Mouse (Mus musculus) natural killer cell, adult 2 months (primary cell): ENCODE data around the gene Chsy1.

ENCODE experiments used
- DNase-seq, 2 experiments: peaks; one replicate each; pipeline ENCODE4 v3.0.0; 2022; ENCODE audit warnings: low spot score in 2 of 2

The Chsy1 gene

GRCm38 (mm10) chr7:66108961-66109854 is at the start of gene Chsy1:
Gene Chsy1, plus strand, starts transcription at chr7:66109515.
- peak; percentile 91 to 92 for DNase-seq

- peak; percentile 69 to 76 for DNase-seq
Measured at GRCm38 (mm10) chr7:66060066-66060956, 49.0 kb upstream of the Chsy1 start.

- no peak for DNase-seq
Measured at GRCm38 (mm10) chr7:66061057-66061456, 48.3 kb upstream of the Chsy1 start.

- DNase-seq, result no peak
Measured at GRCm38 (mm10) chr7:66076411-66076810, 32.9 kb upstream of the Chsy1 start.

GRCm38 (mm10) chr7:66079364-66080230 is 29.7 kb upstream of the Chsy1 start, which contains the start of gene Selenos:
Gene Selenos, plus strand, starts transcription at chr7:66079649.
- DNase-seq, result peak; percentile 96 to 97

- no peak for DNase-seq
Measured at GRCm38 (mm10) chr7:66080231-66080613, 29.1 kb upstream of the Chsy1 start.

GRCm38 (mm10) chr7:66083757-66084156 is 25.6 kb upstream of the Chsy1 start:
- no peak for DNase-seq

GRCm38 (mm10) chr7:66084546-66084945 is 24.8 kb upstream of the Chsy1 start:
- DNase-seq, result no peak

GRCm38 (mm10) chr7:66087652-66088051 is 21.7 kb upstream of the Chsy1 start:
- DNase-seq, result no peak

- DNase-seq, result no peak
Measured at GRCm38 (mm10) chr7:66088077-66088476, 21.2 kb upstream of the Chsy1 start.

- DNase-seq, result no peak
Measured at GRCm38 (mm10) chr7:66090676-66091190, 18.6 kb upstream of the Chsy1 start.

GRCm38 (mm10) chr7:66091553-66091952 is 17.8 kb upstream of the Chsy1 start:
- no peak for DNase-seq

GRCm38 (mm10) chr7:66092656-66093055 is 16.7 kb upstream of the Chsy1 start:
- DNase-seq, result no peak

GRCm38 (mm10) chr7:66094141-66094540 is 15.2 kb upstream of the Chsy1 start:
- no peak for DNase-seq

- DNase-seq, result no peak
Measured at GRCm38 (mm10) chr7:66098803-66099202, 10.5 kb upstream of the Chsy1 start.

- DNase-seq, result peak in 1 of 2 experiments; percentile 49
Measured at GRCm38 (mm10) chr7:66101866-66102265, 7.4 kb upstream of the Chsy1 start.

- DNase-seq, result peak; percentile 69 to 85
Measured at GRCm38 (mm10) chr7:66104531-66104930, 4.8 kb upstream of the Chsy1 start.

GRCm38 (mm10) chr7:66105771-66106170 is 3.5 kb upstream of the Chsy1 start:
- DNase-seq, result no peak

GRCm38 (mm10) chr7:66106581-66107056 is 2.7 kb upstream of the Chsy1 start:
- DNase-seq, result no peak

GRCm38 (mm10) chr7:66107206-66107605 is 2.1 kb upstream of the Chsy1 start:
- DNase-seq, result no peak

GRCm38 (mm10) chr7:66107930-66108329 is 1.4 kb upstream of the Chsy1 start:
- peak in 1 of 2 experiments; percentile 22 for DNase-seq
